Mouse (Mus musculus): ENCODE measurements around the gene 4930467E23Rik. TPM values are rescaled to one million over a fixed set of nuclear protein-coding genes. Genes with fewer than 3 reads are reported as not detected.

Gene 4930467E23Rik
- not detected in 2 replicates for polyA plus RNA-seq (2012; rRNA removed)

GRCm38 (mm10) chr8:19729276-19729675 lies at the start of gene 4930467E23Rik:
Gene 4930467E23Rik, plus strand, starts transcription at chr8:19729576.

Other genes starting within 250 kb of the 4930467E23Rik start
- not detected in 2 replicates for gene Defb7, start 234.5 kb upstream of the 4930467E23Rik start, polyA plus RNA-seq (2012; rRNA removed)
- 0.06 TPM in 1 of 2 replicates, not detected in the other for gene Gm31371, start 173.8 kb downstream of the 4930467E23Rik start, polyA plus RNA-seq (2012; rRNA removed)

Data from ovary, adult 2 months (tissue).